Comparison of ENCODE assay signal across 19 mouse cellular contexts in genomic region chr15:10250784-10251183, GRCm38 (mm10).
"Had no signal": no experiment of that assay in that cellular context is flagged by ENCODE, and none has a peak within 500 bp of the region (broad histone marks: within the 10 kb centered on the region; RNA-seq: fewer than 3 reads in every experiment).

No protein-coding gene starts in this region.

- H3K36me3 ChIP-seq: limb, embryonic 13.5 days; midbrain, embryonic 15.5 days; neural tube, embryonic 13.5 days had no signal

- H3K9ac ChIP-seq: limb, embryonic 13.5 days; liver, embryonic 14.5 days; midbrain, embryonic 15.5 days; neural tube, embryonic 13.5 days had no signal

- H3K4me1 ChIP-seq: limb, embryonic 13.5 days; megakaryocyte, embryonic 14.5 days; midbrain, embryonic 15.5 days; neural tube, embryonic 13.5 days had no signal

- H3K27ac ChIP-seq: layer of hippocampus, adult 2 months; limb, embryonic 13.5 days; liver, embryonic 14.5 days; macrophage; midbrain, embryonic 15.5 days; neural tube, embryonic 13.5 days had no signal

- H3K4me2 ChIP-seq: limb, embryonic 13.5 days; midbrain, embryonic 11.5 days; midbrain, embryonic 15.5 days; neural tube, embryonic 13.5 days had no signal

- DNase-seq: kidney, adult 8-10 months; kidney, postnatal 4 days; left cerebral cortex, postnatal 4 days; retina, postnatal 1 day; right cerebral cortex, postnatal 4 days; spleen, adult 18-20 months; thymus, adult 2 months; thymus, postnatal 25 days had no signal

- H3K27me3 ChIP-seq: limb, embryonic 13.5 days; megakaryocyte, embryonic 14.5 days; midbrain, embryonic 15.5 days; neural tube, embryonic 13.5 days had no signal

- ATAC-seq: hindbrain, embryonic 16.5 days; inflammation-experienced regulatory T-cells, adult 6 months; intestine, postnatal 0 days; midbrain, embryonic 15.5 days had no signal

- H3K4me3 ChIP-seq: layer of hippocampus, adult 2 months; limb, embryonic 13.5 days; megakaryocyte, embryonic 14.5 days; midbrain, embryonic 15.5 days; neural tube, embryonic 13.5 days had no signal

- H3K9me3 ChIP-seq: limb, embryonic 13.5 days; megakaryocyte, embryonic 14.5 days; midbrain, embryonic 15.5 days; neural tube, embryonic 13.5 days had no signal
